Mouse (Mus musculus) retina, adult 2 months (tissue): ENCODE data around the gene Cntnap1.
"Not testable (repeated sequence)": the region's sequence is repeated elsewhere in the genome, so short reads cannot be mapped to it uniquely, and the experiment has no call there.

Experiments
- DNase-seq: peaks from one replicate; pipeline ENCODE4 v3.0.0-alpha.2; 2012; ENCODE audit warnings: low read depth, low spot score

Gene Cntnap1

DNA sequence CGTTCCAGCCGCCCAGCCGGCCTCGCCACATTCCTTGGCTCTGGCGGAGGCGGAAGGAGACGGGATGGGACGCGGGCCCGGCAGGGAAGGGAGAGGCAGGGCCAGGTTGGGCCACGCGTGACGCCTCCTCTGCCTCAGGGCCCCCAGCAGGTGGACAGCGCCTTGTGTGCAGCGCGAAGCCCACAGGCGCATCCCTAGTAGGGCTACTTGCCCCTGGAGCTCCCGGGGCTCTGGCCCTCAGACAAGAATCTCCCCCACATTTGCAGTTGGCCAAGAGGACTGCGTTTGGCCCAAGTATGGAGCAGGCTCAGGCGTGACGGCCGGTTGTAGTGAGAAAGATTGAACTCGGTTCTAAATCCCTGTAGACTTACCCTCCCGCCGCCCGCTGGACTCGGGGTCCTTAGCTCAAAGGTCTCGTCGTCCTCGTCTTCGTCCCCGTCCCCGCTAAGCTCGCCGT lies at the start of gene Cntnap1:
Gene Cntnap1, plus strand, starts transcription at position 170 of the 457 bp plus-strand sequence.
- DNase-seq, result no peak

DNA sequence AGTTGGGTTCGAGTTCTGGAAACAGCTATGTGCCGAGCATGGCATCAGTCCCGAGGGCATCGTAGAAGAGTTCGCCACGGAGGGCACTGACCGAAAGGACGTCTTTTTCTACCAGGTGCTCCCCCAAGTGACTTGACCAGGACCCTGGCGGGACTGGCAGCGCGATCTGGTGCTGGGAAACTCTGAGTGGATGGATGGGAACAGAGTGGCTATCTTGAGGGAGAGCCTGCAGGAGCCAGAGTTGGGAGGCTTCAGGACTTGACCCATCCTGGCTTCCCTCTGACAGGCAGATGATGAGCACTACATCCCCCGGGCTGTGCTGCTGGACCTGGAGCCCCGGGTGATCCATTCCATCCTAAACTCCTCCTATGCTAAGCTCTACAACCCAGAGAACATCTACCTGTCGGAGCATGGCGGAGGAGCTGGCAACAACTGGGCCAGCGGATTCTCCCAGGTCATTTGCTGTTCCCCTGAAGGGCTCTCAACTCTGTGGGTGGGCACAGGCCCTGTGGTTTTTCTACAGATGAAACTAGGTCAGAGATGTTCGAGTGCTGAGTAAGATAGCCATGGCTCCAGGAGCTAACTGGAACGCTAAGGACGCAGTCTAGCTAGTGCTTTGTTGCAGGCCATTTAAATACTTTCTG lies 49.7 kb upstream of the Cntnap1 start:
- no peak for DNase-seq

DNA sequence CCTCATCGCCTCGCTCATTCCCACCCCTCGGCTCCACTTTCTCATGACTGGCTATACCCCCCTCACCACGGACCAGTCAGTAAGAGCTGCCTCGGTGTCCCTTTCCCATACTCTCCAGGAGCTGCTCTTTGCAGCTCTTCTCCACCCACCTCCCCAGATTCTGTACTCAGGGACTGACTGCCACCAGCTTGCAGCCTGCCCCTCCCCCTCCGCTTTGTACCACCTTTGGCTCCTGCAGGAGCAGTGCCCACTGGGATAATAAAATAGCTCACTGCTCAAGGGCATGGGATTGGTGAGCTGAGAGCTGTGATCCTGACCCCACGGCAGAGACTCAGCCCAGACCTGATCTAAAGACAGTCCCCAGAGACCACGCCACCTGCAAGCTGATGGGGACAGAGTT lies 45.8 kb upstream of the Cntnap1 start:
- not testable (repeated sequence) for DNase-seq

DNA sequence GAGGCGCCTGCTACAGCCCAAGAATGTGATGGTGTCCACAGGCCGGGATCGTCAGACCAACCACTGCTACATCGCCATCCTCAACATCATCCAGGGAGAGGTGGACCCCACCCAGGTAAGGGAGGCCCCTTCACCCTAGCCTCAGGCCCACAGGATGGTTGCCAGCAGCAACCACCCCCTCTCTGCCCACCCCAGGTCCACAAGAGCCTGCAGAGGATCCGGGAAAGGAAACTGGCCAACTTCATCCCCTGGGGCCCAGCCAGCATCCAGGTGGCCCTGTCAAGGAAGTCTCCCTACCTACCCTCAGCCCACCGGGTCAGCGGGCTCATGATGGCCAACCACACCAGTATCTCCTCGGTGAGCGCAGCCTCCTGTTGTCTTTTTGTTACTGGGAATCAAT lies 45.3 kb upstream of the Cntnap1 start:
- DNase-seq, result not testable (repeated sequence)

DNA sequence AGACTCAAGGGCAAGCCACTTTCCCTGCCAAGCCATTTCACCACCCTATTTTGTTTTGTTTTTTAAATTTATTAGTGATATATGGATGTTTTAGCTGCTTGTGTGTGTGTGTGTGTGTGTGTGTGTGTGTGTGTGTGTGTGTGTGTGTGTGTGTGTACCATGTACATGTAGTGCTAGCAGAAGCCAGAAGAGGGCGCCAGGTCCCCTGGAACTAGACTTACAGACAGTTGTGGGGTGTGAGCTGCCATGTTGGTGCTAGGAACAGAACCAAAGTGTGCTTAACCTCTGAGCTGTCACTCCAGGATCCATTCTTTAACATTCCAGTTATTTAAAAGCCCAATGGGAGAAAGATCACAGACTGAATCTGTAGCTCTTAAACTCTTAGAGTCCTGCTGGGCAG lies 43.2 kb upstream of the Cntnap1 start:
- no peak for DNase-seq

DNA sequence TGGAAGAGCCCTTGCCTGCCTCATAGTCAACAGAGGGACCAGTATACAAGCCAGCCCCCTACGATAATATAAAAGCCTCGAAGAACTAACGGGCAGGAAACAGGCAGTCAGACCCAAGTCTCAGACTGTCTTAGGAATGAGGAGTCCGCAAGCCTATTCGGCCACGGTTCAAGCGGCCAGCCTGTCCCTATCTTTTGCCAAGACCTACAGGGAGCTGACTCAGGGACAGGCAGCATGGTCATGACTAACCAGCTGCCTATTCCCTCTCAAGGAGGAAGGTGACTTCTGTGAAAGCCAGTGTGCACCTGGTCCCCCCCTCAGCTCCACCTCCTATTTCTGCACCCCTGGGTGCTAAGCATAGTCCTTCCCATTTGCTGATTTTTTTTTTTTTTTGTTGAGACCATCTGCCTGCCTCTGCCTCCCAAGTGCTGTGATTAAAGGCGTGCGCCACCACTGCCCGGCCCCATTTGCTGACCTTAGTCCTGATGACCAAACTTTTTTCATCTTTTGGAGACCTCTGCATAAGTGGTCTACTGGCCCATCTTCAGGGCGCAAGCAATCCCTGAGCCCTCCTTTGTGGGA lies 41.2 kb upstream of the Cntnap1 start:
- no peak for DNase-seq

DNA sequence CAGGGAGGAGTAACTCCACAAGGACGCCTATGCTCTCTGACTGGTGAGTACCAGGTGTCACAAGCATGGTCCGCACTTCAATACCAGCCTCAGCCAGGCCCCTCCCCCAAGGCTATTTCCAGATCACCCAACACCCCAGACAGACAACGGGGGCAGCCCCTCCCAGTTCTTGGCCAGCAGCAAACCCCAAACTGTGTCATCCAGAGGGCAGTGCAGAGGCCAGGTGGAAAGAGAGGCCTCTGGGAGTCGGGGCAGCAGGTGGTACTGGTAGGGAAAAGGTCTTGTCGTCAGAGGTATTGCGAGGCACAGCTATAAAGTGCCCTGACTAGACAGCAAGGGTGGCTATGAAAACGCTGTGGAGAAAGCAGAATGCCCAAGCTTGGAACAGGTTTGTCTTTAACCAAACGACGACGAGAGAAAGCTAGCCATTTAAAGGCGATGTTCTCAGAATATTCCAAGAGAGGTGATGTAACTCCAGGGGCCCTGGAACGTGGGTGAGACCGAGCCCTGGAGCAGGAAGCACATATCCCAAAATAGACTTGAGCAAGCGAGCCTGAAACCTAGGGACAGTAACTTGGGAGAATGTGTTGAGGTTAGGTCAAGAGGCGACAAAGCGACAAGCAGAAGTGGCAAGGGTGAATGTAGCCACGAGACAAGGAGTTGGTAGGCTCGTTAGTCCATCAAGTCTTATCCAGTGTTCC lies 40.1 kb upstream of the Cntnap1 start:
- no peak for DNase-seq

DNA sequence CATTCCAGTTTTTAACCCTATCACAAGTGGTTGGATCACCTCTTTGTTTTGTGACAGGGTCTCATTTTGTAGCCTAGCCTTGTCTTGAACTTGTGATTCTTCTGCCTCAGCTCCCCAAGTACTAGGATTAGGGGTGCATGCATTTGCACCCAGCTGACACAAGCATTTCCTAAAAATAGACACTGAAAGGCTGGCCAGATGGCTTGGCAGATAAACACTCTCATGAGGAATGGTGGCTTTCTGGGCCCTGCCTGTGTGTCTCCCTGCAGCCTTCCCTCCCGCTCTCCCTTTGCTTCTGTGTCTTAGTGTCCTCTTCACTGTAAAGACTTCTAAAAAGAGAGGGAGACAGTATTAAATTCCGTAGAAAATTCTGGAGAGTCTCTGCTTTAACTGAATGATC lies 39.1 kb upstream of the Cntnap1 start:
- no peak for DNase-seq

DNA sequence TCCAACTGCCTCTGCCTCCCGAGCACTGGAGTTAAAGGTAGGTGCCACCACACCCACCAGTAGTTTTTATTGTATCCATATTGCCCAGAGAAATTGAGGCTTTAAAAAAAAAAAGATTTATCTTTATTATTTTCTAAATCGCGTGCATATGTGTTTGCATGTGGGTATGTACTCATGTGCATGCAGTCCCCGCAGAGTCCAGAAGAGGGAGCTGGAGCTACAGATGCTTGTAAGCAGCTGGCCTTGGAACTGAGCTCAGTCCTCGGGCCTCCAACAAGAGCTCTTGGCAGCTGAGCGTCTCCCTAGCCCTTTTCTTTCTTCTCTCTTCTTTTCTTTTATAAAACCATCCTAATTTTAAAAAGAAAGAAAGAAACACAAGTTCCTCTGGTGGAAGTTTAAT lies 38.6 kb upstream of the Cntnap1 start:
- DNase-seq, result no peak

DNA sequence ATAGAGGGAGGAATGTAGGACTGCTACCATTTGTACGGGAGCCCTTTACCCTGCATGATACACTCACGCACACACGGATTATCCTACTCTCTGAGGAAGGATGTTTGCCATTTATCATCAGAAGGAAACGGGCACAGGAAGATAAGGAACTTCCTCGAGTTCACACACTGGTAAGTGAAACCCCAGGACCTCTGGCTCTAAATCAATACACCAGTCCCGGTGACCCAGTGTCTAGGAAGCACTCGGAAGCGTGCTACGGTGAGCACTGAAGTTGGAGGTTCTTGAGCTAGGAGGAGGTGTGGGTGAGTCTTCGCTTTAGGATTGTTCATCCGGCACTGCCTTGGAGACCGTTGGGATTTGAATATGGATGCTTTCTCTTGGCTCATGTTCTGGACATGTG lies 37.3 kb upstream of the Cntnap1 start:
- DNase-seq, result no peak

DNA sequence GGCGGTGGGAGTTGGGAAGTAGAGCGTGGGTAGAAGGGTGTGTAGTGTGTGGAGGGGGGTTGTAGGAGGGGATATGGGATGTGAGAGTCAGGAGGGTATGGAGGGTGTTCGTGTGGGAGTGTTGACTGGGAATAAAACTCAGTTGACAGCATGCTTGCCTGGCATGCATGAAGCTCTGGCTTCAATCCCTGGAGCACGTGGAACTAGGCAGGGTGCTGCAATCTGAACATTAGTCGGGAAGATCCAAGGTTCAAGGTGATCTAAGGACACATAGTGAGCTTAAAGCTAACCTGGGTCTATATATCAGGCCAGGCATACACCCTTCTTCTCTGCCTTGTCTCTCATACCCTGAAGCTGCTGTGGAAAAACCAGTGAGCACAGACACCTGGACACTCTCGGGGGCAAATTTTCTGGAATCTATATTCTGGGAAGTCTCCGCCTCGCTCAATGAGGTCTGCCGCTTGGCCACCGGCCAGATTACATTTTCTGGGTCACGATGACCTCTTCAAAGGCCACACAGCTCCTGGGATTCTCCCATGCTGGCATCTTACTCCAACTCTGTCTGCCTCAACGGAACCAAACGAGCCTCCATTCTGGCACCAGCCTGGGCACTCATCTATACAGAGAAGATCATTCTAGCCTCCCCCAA lies 36.0 kb upstream of the Cntnap1 start:
- DNase-seq, result no peak

DNA sequence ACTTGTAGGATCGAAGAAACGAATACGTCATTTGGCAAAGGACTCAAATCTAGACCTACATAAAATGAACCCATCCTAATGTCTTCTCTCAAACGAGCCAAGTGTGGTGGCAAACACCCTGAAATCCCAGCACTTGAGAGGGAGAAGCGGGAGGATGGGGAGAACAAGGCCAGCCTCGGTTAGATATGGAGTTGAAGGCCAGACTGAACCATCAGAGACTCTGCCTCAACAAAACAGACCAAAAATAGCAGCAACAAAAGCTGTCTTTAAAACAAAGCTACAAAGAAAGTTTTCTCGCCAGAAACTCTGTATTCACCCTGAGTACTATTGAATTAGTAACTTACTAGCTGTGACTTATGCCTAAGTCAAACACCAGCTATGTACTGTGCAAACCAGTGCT lies 33.3 kb upstream of the Cntnap1 start:
- DNase-seq, result no peak

DNA sequence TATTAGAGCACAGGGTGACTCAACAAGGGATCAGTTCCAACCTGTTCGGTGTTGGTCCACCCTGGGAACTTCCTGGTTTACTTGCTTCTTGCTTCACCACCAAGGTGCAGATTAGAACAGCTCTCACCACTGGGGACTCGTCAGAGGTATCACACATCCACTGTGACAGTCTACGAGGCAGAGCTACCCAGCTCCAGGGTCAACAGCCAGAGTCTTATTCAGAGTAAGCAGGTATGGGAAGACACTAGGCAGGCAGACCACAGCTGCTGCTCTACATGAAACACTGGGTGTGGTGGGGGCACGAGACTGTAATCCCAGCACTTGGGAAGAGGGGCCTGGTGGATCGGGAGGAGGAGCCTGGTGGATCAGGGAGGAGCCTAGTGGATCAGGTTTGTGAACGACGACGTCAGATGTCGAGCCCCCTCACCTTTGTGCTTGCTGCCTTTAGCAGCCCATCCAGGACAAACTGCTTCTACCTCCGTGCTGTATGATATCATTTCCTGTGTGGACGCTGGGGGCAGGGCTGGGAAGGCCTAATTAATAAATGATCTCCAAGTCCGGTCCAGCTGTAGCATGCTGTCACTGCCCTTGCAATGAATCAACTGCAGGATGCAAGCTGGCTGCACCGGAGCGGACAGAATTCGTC lies 31.7 kb upstream of the Cntnap1 start:
- peak; percentile 44 for DNase-seq

DNA sequence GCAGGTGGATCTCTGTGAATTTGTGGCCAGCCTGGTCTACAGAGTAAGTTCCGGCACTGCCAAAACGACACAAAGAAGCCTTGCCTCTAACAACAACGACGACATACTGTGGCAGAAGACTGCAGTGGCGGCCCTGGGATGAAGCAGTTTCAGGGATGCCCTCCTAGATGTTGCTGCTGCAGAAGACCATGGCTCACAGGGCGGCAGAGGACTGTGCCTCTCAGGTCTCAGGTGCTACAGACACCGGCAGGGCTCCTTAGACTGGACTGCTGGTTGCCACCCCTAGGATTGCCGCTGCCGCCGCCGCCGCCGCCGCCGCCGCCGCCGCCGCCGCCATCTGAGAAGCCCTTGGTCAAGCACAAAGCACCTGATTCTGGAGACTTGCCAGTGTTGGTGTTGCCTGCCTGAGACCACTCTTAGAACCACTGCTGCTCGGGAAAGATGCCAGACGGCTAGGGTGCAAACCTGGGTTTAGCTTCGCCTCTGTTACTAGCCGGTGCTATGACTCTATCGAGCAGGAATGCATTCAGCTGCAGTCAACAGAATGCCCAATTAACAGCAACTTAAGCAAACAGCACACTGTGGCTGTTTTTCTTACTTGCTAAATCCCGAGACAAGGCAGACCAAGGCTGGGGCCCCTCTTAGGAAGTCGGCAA lies 30.0 kb upstream of the Cntnap1 start:
- DNase-seq, result no peak

DNA sequence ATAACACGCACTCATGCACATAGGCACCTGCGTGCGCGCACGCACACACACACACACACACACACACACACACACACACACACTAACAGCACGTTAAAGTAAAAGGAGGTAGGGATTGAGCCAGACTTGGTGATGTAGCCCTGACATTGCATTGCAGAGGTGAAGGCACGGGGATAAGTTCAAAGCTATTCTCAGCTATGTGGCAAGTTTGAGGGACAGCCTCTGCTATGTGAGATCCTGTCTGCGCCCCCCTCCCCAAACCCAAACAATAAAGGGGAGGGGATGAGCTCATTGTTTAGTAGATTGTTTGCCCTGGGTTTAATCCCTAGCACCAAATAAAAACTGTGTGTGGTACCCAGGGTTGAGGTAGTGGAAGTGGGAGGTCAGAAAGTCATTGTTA lies 29.2 kb upstream of the Cntnap1 start:
- no peak for DNase-seq

DNA sequence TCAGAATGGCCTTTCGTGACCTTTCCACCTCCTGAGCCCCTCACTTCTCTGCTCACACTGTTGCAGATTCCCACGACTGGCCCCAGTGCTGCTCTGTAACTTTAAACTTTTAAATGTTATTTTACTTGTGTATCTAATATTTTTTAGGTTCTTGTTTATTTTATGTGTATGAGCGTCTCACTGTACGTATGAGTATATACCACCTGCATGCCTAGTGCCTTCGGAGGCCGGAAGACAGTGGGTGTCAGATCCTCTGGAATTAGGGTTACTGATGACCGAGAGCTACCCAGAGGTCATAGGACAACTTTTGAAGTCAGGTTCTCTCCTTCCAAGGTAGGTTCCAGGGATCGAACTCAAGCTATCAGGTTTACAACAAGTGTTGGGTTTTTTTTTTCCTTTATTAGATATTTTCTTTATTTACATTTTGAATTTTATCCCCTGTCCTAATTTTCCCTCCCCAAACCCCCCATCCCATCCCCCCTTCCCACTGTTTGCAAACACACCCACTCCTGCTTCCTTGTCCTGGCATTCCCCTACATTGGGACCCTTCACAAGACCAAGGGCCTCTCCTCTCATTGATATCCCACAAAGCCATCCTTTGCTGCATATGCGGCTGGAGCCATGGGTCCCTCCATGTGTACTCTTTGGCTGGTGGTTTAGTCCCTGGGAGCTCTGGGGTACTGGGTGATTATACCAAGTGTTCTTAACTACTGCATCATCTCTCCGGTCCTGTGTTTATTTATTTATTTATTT lies 27.9 kb upstream of the Cntnap1 start:
- DNase-seq, result no peak

DNA sequence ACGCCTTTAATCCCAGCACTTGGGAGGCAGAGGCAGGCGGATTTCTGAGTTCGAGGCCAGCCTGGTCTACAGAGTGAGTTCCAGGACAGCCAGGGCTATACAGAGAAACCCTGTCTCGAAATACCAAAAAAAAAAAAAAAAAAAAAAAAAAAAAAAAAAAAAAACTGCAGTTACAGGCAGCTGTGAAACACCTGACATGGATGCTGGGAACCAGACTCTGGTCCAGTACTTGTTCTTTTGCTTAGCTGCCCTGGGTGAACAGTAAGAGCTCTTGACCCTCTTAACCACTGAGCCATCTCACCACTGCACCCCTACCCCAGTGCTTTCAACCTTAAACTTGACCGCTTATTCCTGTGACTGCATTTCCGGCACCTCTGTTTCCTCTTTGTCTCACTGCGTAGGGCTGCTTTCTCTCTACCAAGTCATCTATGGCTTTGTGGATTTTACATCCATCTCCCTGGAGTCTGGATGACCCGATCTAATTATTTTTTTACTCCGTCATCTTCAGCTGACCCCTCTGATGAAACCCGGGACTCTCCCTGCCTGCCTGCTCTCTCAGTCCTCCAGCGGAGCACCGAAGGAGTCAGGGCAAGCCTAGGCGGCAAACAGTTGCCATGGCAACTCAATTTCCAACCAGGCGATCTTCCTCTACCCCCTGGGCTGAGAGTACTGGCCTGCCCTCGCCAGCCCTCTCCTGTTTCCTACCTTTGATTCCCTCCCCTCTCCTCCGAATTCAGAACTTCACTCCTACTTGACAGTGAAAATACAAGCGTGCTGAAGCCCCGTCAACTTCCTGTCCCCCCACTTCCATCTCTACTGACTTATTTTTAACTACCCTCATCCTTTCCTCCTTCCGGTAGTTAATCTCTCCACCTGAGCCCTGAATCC lies 26.7 kb upstream of the Cntnap1 start:
- DNase-seq, result no peak

DNA sequence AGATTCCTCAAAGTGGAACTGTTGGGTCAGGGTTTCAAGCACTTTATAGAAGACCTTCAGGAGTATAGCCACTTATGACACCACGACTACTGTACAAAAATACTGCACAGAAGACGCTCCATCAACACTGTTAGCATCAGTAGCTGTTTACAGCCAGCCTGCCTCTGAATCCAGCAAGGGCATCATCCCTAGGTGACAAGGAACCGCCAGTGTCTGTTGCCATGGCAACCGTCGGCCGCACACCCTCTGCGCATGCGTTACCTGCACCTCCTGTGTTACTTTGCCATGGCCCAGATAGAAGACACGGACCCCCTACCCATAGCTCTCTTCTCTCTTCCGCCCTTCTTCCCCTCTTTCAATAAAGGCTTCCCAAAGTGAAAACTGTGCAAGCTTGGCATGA lies 23.9 kb upstream of the Cntnap1 start:
- no peak for DNase-seq

DNA sequence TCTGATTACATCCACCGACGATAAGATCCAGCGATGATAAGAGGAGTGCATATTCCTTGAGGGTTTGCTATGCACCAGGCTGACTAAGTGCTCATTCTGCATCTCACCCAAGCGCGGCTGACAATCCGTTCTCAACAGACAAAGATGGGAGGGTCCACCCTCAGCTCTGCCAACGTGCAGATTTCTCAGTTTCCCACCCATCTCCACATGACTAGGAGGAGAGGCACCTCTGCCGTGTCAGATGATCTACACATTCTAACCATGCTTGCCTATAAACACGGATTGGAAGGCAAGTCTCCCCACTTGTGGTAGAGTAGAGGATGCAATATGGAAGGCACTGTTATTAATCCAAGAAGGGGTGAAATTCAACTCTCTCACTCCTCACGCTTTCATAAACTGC lies 21.6 kb upstream of the Cntnap1 start:
- no peak for DNase-seq
